Mouse (Mus musculus): Measurements from ENCODE around the gene Ythdc1. TPM values are rescaled to one million over a fixed set of nuclear protein-coding genes. Genes with fewer than 3 reads are reported as not detected.

Ythdc1 gene
- 206 TPM for polyA plus RNA-seq (2015; fragmentation: Illumina TruSeq; extraction: RNeasy Lipid Tissue Mini Kit (QIAGEN cat#74804); ENCODE audit: insufficient read depth, low replicate concordance)

GRCm38 (mm10) chr5:86803962-86804940, at the start of gene Ythdc1:
TSS of gene Ythdc1 (plus strand) at chr5:86804221.

Other genes with a start within 250 kb of the Ythdc1 start
- gene Tmprss11f, start 171.8 kb upstream of the Ythdc1 start, polyA plus RNA-seq (2015; fragmentation: Illumina TruSeq; extraction: RNeasy Lipid Tissue Mini Kit (QIAGEN cat#74804); ENCODE audit: insufficient read depth, low replicate concordance) = not detected
- gene Tmprss11b, start 127.9 kb upstream of the Ythdc1 start, polyA plus RNA-seq (2015; fragmentation: Illumina TruSeq; extraction: RNeasy Lipid Tissue Mini Kit (QIAGEN cat#74804); ENCODE audit: insufficient read depth, low replicate concordance) = not detected
- gene Tmprss11e, start 58.4 kb upstream of the Ythdc1 start, polyA plus RNA-seq (2015; fragmentation: Illumina TruSeq; extraction: RNeasy Lipid Tissue Mini Kit (QIAGEN cat#74804); ENCODE audit: insufficient read depth, low replicate concordance) = not detected
- not detected for gene Ugt2b34, start 102.7 kb downstream of the Ythdc1 start, polyA plus RNA-seq (2015; fragmentation: Illumina TruSeq; extraction: RNeasy Lipid Tissue Mini Kit (QIAGEN cat#74804); ENCODE audit: insufficient read depth, low replicate concordance)
- not detected for gene Ugt2b1, start 122.3 kb downstream of the Ythdc1 start, polyA plus RNA-seq (2015; fragmentation: Illumina TruSeq; extraction: RNeasy Lipid Tissue Mini Kit (QIAGEN cat#74804); ENCODE audit: insufficient read depth, low replicate concordance)
- gene Ugt2b35, start 196.6 kb downstream of the Ythdc1 start, polyA plus RNA-seq (2015; fragmentation: Illumina TruSeq; extraction: RNeasy Lipid Tissue Mini Kit (QIAGEN cat#74804); ENCODE audit: insufficient read depth, low replicate concordance) = not detected